Comparison of ENCODE assay signal across 18 mouse cellular contexts in genomic region chr2:35881896-35882295, GRCm38 (mm10).
DNase-seq lines count a peak whose midpoint lies in the region; ATAC-seq and TF ChIP-seq lines count a peak whose summit lies in the region.
"Had no signal": no experiment of that assay in that cellular context is flagged by ENCODE, and none has a peak within 500 bp of the region (broad histone marks: within the 10 kb centered on the region; RNA-seq: fewer than 3 reads in every experiment).

No protein-coding gene starts in this region.

- no peak overlapping the region for H3K9ac ChIP-seq in intestine, embryonic 16.5 days (ENCODE audit: low read depth, low read length)
- no peak overlapping the region for H3K9ac ChIP-seq in liver, embryonic 11.5 days (ENCODE audit: low read depth, low read length)
- H3K9ac ChIP-seq: hindbrain, embryonic 14.5 days; liver, embryonic 14.5 days; neural tube, embryonic 12.5 days had no signal

- H3K27me3 ChIP-seq in testis, adult 2 months (ENCODE audit: control insufficient read depth, insufficient read depth, low read length) = no peaks in the 10 kb centered on the region
- H3K27me3 ChIP-seq in intestine, embryonic 16.5 days (replicated peaks; ENCODE audit: control insufficient read depth, insufficient read depth, low read length) = no peaks in the 10 kb centered on the region
- H3K27me3 ChIP-seq in liver, embryonic 11.5 days (replicated peaks; ENCODE audit: control insufficient read depth, insufficient read depth, low read length) = 0 out of 2 replicates have a peak, but pooled peaks cover 13% of the 10 kb centered on the region
- H3K27me3 ChIP-seq: neural tube, embryonic 12.5 days had no signal

- H3K4me3 ChIP-seq in testis, adult 2 months (ENCODE audit: control insufficient read depth, low read depth, low read length) = peak overlapping the region; percentile 80
- H3K4me3 ChIP-seq in intestine, embryonic 16.5 days (ENCODE audit: low read length) = no peak overlapping the region
- no peak overlapping the region for H3K4me3 ChIP-seq in liver, embryonic 11.5 days (ENCODE audit: low read depth, low read length)
- H3K4me3 ChIP-seq: limb, embryonic 10.5 days; neural tube, embryonic 12.5 days had no signal

- no peaks in the 10 kb centered on the region; the same call in 1 of the 2 replicates for H3K36me3 ChIP-seq in testis, adult 2 months (ENCODE audit: control insufficient read depth, insufficient read depth, low read length)
- no peaks in the 10 kb centered on the region for H3K36me3 ChIP-seq in intestine, embryonic 16.5 days (ENCODE audit: control insufficient read depth, insufficient read depth, low read length)
- no peaks in the 10 kb centered on the region for H3K36me3 ChIP-seq in liver, embryonic 11.5 days (ENCODE audit: control insufficient read depth, insufficient read depth, low read length)
- H3K36me3 ChIP-seq: limb, embryonic 10.5 days; neural tube, embryonic 12.5 days had no signal

- 83% methylated on average over 9 of the region's 9 CpGs for WGBS in intestine, embryonic 16.5 days
- 59% methylated on average over 9 of the region's 9 CpGs for WGBS in liver, embryonic 11.5 days

- no peaks in the 10 kb centered on the region for H3K9me3 ChIP-seq in intestine, embryonic 16.5 days (ENCODE audit: control insufficient read depth, low read length)
- no peaks in the 10 kb centered on the region for H3K9me3 ChIP-seq in liver, embryonic 11.5 days (ENCODE audit: control insufficient read depth, low read length)
- H3K9me3 ChIP-seq: limb, embryonic 10.5 days; neural tube, embryonic 12.5 days had no signal

- no peak for DNase-seq in frontal cortex, postnatal 36 days (ENCODE audit: low spot score in 2 of 2)
- no peak for DNase-seq in testis, postnatal 10 days (ENCODE audit: low spot score)
- no peak for DNase-seq in spleen, postnatal 14 days (ENCODE audit: low spot score in 2 of 2)
- DNase-seq in kidney, postnatal 25 days = no peak
- no peak for DNase-seq in liver, embryonic 11.5 days (ENCODE audit: low spot score)
- DNase-seq: adrenal gland, postnatal 10 days; cerebellum, adult 8-10 months; embryo, embryonic 11 days; kidney, adult 9 months; lung, postnatal 4 days had no signal

- TF ChIP-seq POLR2A in testis, adult 2 months (IDR thresholded peaks at IDR 0.05; ENCODE audit: control insufficient read depth, low read depth, low read length) = no peak

- no peak for TF ChIP-seq CTCF in testis, adult 2 months (IDR thresholded peaks at IDR 0.05; ENCODE audit: control insufficient read depth, insufficient read depth, insufficient replicate concordance, low read depth, low read length)

- H3K4me1 ChIP-seq in testis, adult 2 months (ENCODE audit: control insufficient read depth, insufficient read depth, low read length) = peaks cover 3% of the 10 kb centered on the region; the same call in 1 of the 2 replicates
- no peaks in the 10 kb centered on the region for H3K4me1 ChIP-seq in intestine, embryonic 16.5 days (ENCODE audit: control insufficient read depth, insufficient read depth, low read length)
- no peaks in the 10 kb centered on the region for H3K4me1 ChIP-seq in liver, embryonic 11.5 days (replicated peaks; ENCODE audit: control insufficient read depth, insufficient read depth, low read length)

- peak; percentile 26; the same call in 1 of the 2 replicates for ATAC-seq in frontal cortex, adult (ENCODE audit: low TSS enrichment)
- no peak for ATAC-seq in intestine, embryonic 16.5 days
- no peak for ATAC-seq in liver, embryonic 11.5 days (replicated peaks; ENCODE audit: low FRiP score)
- ATAC-seq: midbrain, embryonic 16.5 days had no signal

- no peak overlapping the region for H3K27ac ChIP-seq in testis, adult 2 months (ENCODE audit: control insufficient read depth, insufficient read depth, low read depth, low read length)
- H3K27ac ChIP-seq in intestine, embryonic 16.5 days (ENCODE audit: low read length) = peak overlapping the region; percentile 59
- no peak overlapping the region for H3K27ac ChIP-seq in liver, embryonic 11.5 days (ENCODE audit: low read depth, low read length)
- H3K27ac ChIP-seq: hindbrain, embryonic 14.5 days; limb, embryonic 10.5 days; liver, embryonic 14.5 days; neural tube, embryonic 12.5 days had no signal

- no peak overlapping the region for H3K4me2 ChIP-seq in intestine, embryonic 16.5 days (ENCODE audit: low read depth, low read length)
- H3K4me2 ChIP-seq in liver, embryonic 11.5 days = no peak overlapping the region
- H3K4me2 ChIP-seq: hindbrain, embryonic 14.5 days; neural tube, embryonic 12.5 days had no signal
